Mouse (Mus musculus): ENCODE results near the gene Rab11fip3. TPM values are rescaled to one million over a fixed set of nuclear protein-coding genes. Genes with fewer than 3 reads are reported as not detected.
"Not testable (repeated sequence)": the region's sequence is repeated elsewhere in the genome, so short reads cannot be mapped to it uniquely, and the experiment has no call there.

Gene Rab11fip3
- polyA plus RNA-seq, 1 experiment from 2014 or later = 30.2 TPM

- no peaks in the 10 kb centered on the region for H3K27me3 ChIP-seq
- H3K4me2 ChIP-seq = no peak overlapping the region
- no peak overlapping the region for H3K27ac ChIP-seq
- no peak overlapping the region for H3K4me3 ChIP-seq (replicated peaks)
- H3K4me1 ChIP-seq = peaks cover 4% of the 10 kb centered on the region; the same call in 1 of the 2 replicates
- H3K9ac ChIP-seq = no peak overlapping the region
- no peaks in the 10 kb centered on the region for H3K36me3 ChIP-seq
- no peak for ATAC-seq (replicated peaks; ENCODE audit: low FRiP score)
- H3K9me3 ChIP-seq (replicated peaks) = no peaks in the 10 kb centered on the region
- 89% methylated on average over 8 of the region's 8 CpGs for WGBS
Observed at GRCm38 (mm10) chr17:26048118-26048517, 21.2 kb downstream of the Rab11fip3 start.

GRCm38 (mm10) chr17:26046253-26046997 is 22.9 kb downstream of the Rab11fip3 start:
- no peak for ATAC-seq (replicated peaks; ENCODE audit: low FRiP score)
- Histone ChIP-seq H3K36me3 (no peaks in the 10 kb centered on the region), H3K27ac (no peak overlapping the region), H3K27me3 (no peaks in the 10 kb centered on the region), H3K9ac (no peak overlapping the region), H3K9me3 (replicated peaks) (no peaks in the 10 kb centered on the region), H3K4me3 (replicated peaks) (no peak overlapping the region), H3K4me1 (peaks cover 7% of the 10 kb centered on the region; the same call in 1 of the 2 replicates), H3K4me2 (no peak overlapping the region)
- 66% methylated on average over 10 of the region's 10 CpGs for WGBS

GRCm38 (mm10) chr17:26045285-26045684 is 24.1 kb downstream of the Rab11fip3 start:
- WGBS = 56% methylated on average over 4 of the region's 4 CpGs
- no peaks in the 10 kb centered on the region for H3K27me3 ChIP-seq
- no peaks in the 10 kb centered on the region for H3K9me3 ChIP-seq (replicated peaks)
- no peak overlapping the region for H3K27ac ChIP-seq
- no peak overlapping the region for H3K4me3 ChIP-seq (replicated peaks)
- H3K4me2 ChIP-seq = no peak overlapping the region
- no peak overlapping the region for H3K9ac ChIP-seq
- H3K4me1 ChIP-seq = peaks cover 9% of the 10 kb centered on the region; the same call in 1 of the 2 replicates
- ATAC-seq (replicated peaks; ENCODE audit: low FRiP score) = no peak
- H3K36me3 ChIP-seq = no peaks in the 10 kb centered on the region

- no peak for ATAC-seq (replicated peaks; ENCODE audit: low FRiP score)
- no peaks in the 10 kb centered on the region for H3K36me3 ChIP-seq
- no peaks in the 10 kb centered on the region for H3K27me3 ChIP-seq
- no peak overlapping the region for H3K4me2 ChIP-seq
- peaks cover 9% of the 10 kb centered on the region; the same call in 1 of the 2 replicates for H3K4me1 ChIP-seq
- H3K9ac ChIP-seq = no peak overlapping the region
- H3K9me3 ChIP-seq (replicated peaks) = no peaks in the 10 kb centered on the region
- H3K4me3 ChIP-seq (replicated peaks) = no peak overlapping the region
- whole genome bisulfite sequencing = 75% methylated on average over 5 of the region's 5 CpGs
- H3K27ac ChIP-seq = no peak overlapping the region
Observed at GRCm38 (mm10) chr17:26043249-26043636, 26.1 kb downstream of the Rab11fip3 start.

- no peak for ATAC-seq (replicated peaks; ENCODE audit: low FRiP score)
- Histone ChIP-seq H3K4me3 (replicated peaks) (no peak overlapping the region), H3K9ac (no peak overlapping the region), H3K9me3 (replicated peaks) (no peaks in the 10 kb centered on the region), H3K27me3 (no peaks in the 10 kb centered on the region), H3K27ac (no peak overlapping the region), H3K36me3 (no peaks in the 10 kb centered on the region), H3K4me2 (no peak overlapping the region), H3K4me1 (peaks cover 9% of the 10 kb centered on the region; the same call in 1 of the 2 replicates)
- WGBS = 80% methylated on average over 13 of the region's 13 CpGs
Observed at GRCm38 (mm10) chr17:26042599-26043248, 26.6 kb downstream of the Rab11fip3 start.

- H3K4me1 ChIP-seq = peaks cover 9% of the 10 kb centered on the region; the same call in 1 of the 2 replicates
- H3K9me3 ChIP-seq (replicated peaks) = no peaks in the 10 kb centered on the region
- H3K9ac ChIP-seq = no peak overlapping the region
- no peaks in the 10 kb centered on the region for H3K36me3 ChIP-seq
- no peak overlapping the region for H3K4me3 ChIP-seq (replicated peaks)
- H3K27me3 ChIP-seq = no peaks in the 10 kb centered on the region
- 0 out of 2 replicates have a peak, but pooled peaks have one; percentile 40 for ATAC-seq (replicated peaks; ENCODE audit: low FRiP score)
- no peak overlapping the region for H3K4me2 ChIP-seq
- no peak overlapping the region for H3K27ac ChIP-seq
- WGBS = 46% methylated on average over 9 of the region's 9 CpGs
Observed at GRCm38 (mm10) chr17:26041111-26041802, 28.1 kb downstream of the Rab11fip3 start.

GRCm38 (mm10) chr17:26040711-26041110 is 28.6 kb downstream of the Rab11fip3 start:
- WGBS = 89% methylated on average over 8 of the region's 8 CpGs
- ATAC-seq (replicated peaks; ENCODE audit: low FRiP score); H3K4me1 ChIP-seq; H3K4me2 ChIP-seq; H3K27ac ChIP-seq; H3K36me3 ChIP-seq; H3K9me3 ChIP-seq (replicated peaks); H3K9ac ChIP-seq; H3K27me3 ChIP-seq; H3K4me3 ChIP-seq (replicated peaks): not testable (repeated sequence)

GRCm38 (mm10) chr17:26032037-26032436 is 37.3 kb downstream of the Rab11fip3 start:
- Histone ChIP-seq H3K27ac (no peak overlapping the region), H3K4me1 (no peaks in the 10 kb centered on the region), H3K9ac (no peak overlapping the region), H3K4me2 (no peak overlapping the region), H3K9me3 (replicated peaks) (no peaks in the 10 kb centered on the region), H3K4me3 (replicated peaks) (no peak overlapping the region), H3K36me3 (peaks cover 12% of the 10 kb centered on the region; the same call in 1 of the 2 replicates), H3K27me3 (no peaks in the 10 kb centered on the region)
- WGBS = 77% methylated on average over 6 of the region's 6 CpGs
- no peak for ATAC-seq (replicated peaks; ENCODE audit: low FRiP score)

- no peaks in the 10 kb centered on the region for H3K4me1 ChIP-seq
- no peak overlapping the region for H3K27ac ChIP-seq
- H3K9ac ChIP-seq = no peak overlapping the region
- no peak for ATAC-seq (replicated peaks; ENCODE audit: low FRiP score)
- WGBS = 96% methylated on average over 5 of the region's 5 CpGs
- no peak overlapping the region for H3K4me3 ChIP-seq (replicated peaks)
- no peaks in the 10 kb centered on the region for H3K9me3 ChIP-seq (replicated peaks)
- H3K4me2 ChIP-seq = no peak overlapping the region
- H3K36me3 ChIP-seq = peaks cover 12% of the 10 kb centered on the region; the same call in 1 of the 2 replicates
- no peaks in the 10 kb centered on the region for H3K27me3 ChIP-seq
Observed at GRCm38 (mm10) chr17:26031583-26031982, 37.8 kb downstream of the Rab11fip3 start.

- H3K4me2 ChIP-seq = no peak overlapping the region
- no peak overlapping the region for H3K9ac ChIP-seq
- ATAC-seq (replicated peaks; ENCODE audit: low FRiP score) = no peak
- H3K27ac ChIP-seq = no peak overlapping the region
- 87% methylated on average over 4 of the region's 4 CpGs for WGBS
- no peaks in the 10 kb centered on the region for H3K27me3 ChIP-seq
- no peaks in the 10 kb centered on the region for H3K9me3 ChIP-seq (replicated peaks)
- H3K36me3 ChIP-seq = peaks cover 15% of the 10 kb centered on the region
- H3K4me1 ChIP-seq = no peaks in the 10 kb centered on the region
- no peak overlapping the region for H3K4me3 ChIP-seq (replicated peaks)
Observed at GRCm38 (mm10) chr17:26028261-26028660, 41.1 kb downstream of the Rab11fip3 start.

- no peak overlapping the region for H3K27ac ChIP-seq
- no peaks in the 10 kb centered on the region for H3K9me3 ChIP-seq (replicated peaks)
- H3K27me3 ChIP-seq = no peaks in the 10 kb centered on the region
- H3K36me3 ChIP-seq = peaks cover 15% of the 10 kb centered on the region
- H3K4me1 ChIP-seq = peaks cover 5% of the 10 kb centered on the region; the same call in 1 of the 2 replicates
- H3K4me3 ChIP-seq (replicated peaks) = no peak overlapping the region
- H3K4me2 ChIP-seq = no peak overlapping the region
- ATAC-seq (replicated peaks; ENCODE audit: low FRiP score) = no peak
- 95% methylated on average over 9 of the region's 9 CpGs for WGBS
- H3K9ac ChIP-seq = no peak overlapping the region
Observed at GRCm38 (mm10) chr17:26024674-26025073, 44.7 kb downstream of the Rab11fip3 start.

- Histone ChIP-seq H3K4me2 (no peak overlapping the region), H3K4me3 (replicated peaks) (no peak overlapping the region), H3K36me3 (peaks cover 15% of the 10 kb centered on the region), H3K27ac (0 out of 2 replicates have a peak overlapping the region, but pooled peaks have one; percentile 46), H3K9ac (no peak overlapping the region), H3K27me3 (no peaks in the 10 kb centered on the region), H3K4me1 (peaks cover 5% of the 10 kb centered on the region; the same call in 1 of the 2 replicates), H3K9me3 (replicated peaks) (no peaks in the 10 kb centered on the region)
- no peak for ATAC-seq (replicated peaks; ENCODE audit: low FRiP score)
- 89% methylated on average over 8 of the region's 8 CpGs for WGBS
Observed at GRCm38 (mm10) chr17:26023966-26024365, 45.4 kb downstream of the Rab11fip3 start.
